Mouse (Mus musculus): ENCODE measurements around the gene Cope. TPM values are rescaled to one million over a fixed set of nuclear protein-coding genes. Genes with fewer than 3 reads are reported as not detected.

Cope gene
- polyA plus RNA-seq, 1 experiment from 2014 or later = 300 TPM

- no peaks in the 10 kb centered on the region for H3K27me3 ChIP-seq (ENCODE audit: poor library complexity, severe bottlenecking)
- no peak overlapping the region for H3K4me3 ChIP-seq
- peak overlapping the region; percentile 63 for H3K27ac ChIP-seq
- WGBS = 48% methylated on average over 3 of the region's 3 CpGs
- peaks cover 7% of the 10 kb centered on the region for H3K9me3 ChIP-seq
- H3K4me1 ChIP-seq = peaks cover 56% of the 10 kb centered on the region
- DNase-seq (ENCODE audit: extremely low spot score, low spot score) = no peak
- peaks cover 18% of the 10 kb centered on the region for H3K36me3 ChIP-seq (replicated peaks)
These were observed 21.3 kb upstream of the Cope start for GRCm38 (mm10) chr8:70281001-70281400.

GRCm38 (mm10) chr8:70282603-70283135, 19.6 kb upstream of the Cope start, which contains the start of gene Homer3:
Gene Homer3, plus strand, starts transcription at chr8:70282827.
- Histone ChIP-seq H3K4me3 (peak within 1 kb of the TSS; percentile 97), H3K9me3 (peaks cover 18% of the 10 kb centered on the region), H3K27me3 (ENCODE audit: poor library complexity, severe bottlenecking) (no peaks in the 10 kb centered on the region), H3K27ac (peak within 1 kb of the TSS; percentile 99), H3K36me3 (replicated peaks) (peaks cover 34% of the 10 kb centered on the region), H3K4me1 (peaks cover 56% of the 10 kb centered on the region)
- WGBS = under 1% methylated on average over 36 of the region's 36 CpGs
- DNase-seq (ENCODE audit: extremely low spot score, low spot score) = peak; percentile 93

- no peaks in the 10 kb centered on the region for H3K27me3 ChIP-seq (ENCODE audit: poor library complexity, severe bottlenecking)
- peaks cover 18% of the 10 kb centered on the region for H3K9me3 ChIP-seq
- peak overlapping the region; percentile 99 for H3K27ac ChIP-seq
- peaks cover 42% of the 10 kb centered on the region for H3K36me3 ChIP-seq (replicated peaks)
- H3K4me3 ChIP-seq = peak overlapping the region; percentile 97
- 1% methylated on average over 55 of the region's 55 CpGs for WGBS
- peaks cover 52% of the 10 kb centered on the region for H3K4me1 ChIP-seq
- DNase-seq (ENCODE audit: extremely low spot score, low spot score) = no peak
These were observed 18.9 kb upstream of the Cope start for GRCm38 (mm10) chr8:70283136-70284077.

GRCm38 (mm10) chr8:70284421-70284820, 17.9 kb upstream of the Cope start:
- H3K27me3 ChIP-seq (ENCODE audit: poor library complexity, severe bottlenecking) = no peaks in the 10 kb centered on the region
- peak overlapping the region; percentile 97 for H3K4me3 ChIP-seq
- no peak for DNase-seq (ENCODE audit: extremely low spot score, low spot score)
- WGBS = 87% methylated on average over 5 of the region's 5 CpGs
- peaks cover 52% of the 10 kb centered on the region for H3K36me3 ChIP-seq (replicated peaks)
- peaks cover 18% of the 10 kb centered on the region for H3K9me3 ChIP-seq
- H3K27ac ChIP-seq = no peak overlapping the region
- peaks cover 47% of the 10 kb centered on the region for H3K4me1 ChIP-seq

GRCm38 (mm10) chr8:70285304-70285703, 17.0 kb upstream of the Cope start:
- 96% methylated on average over 15 of the region's 15 CpGs for WGBS
- Histone ChIP-seq H3K27me3 (ENCODE audit: poor library complexity, severe bottlenecking) (no peaks in the 10 kb centered on the region), H3K4me1 (peaks cover 45% of the 10 kb centered on the region), H3K9me3 (peaks cover 18% of the 10 kb centered on the region), H3K27ac (no peak overlapping the region), H3K36me3 (replicated peaks) (peaks cover 61% of the 10 kb centered on the region), H3K4me3 (peak overlapping the region; percentile 0; the same call in 1 of the 2 replicates)
- no peak for DNase-seq (ENCODE audit: extremely low spot score, low spot score)

GRCm38 (mm10) chr8:70286737-70287136, 15.6 kb upstream of the Cope start:
- H3K27ac ChIP-seq = no peak overlapping the region
- no peak for DNase-seq (ENCODE audit: extremely low spot score, low spot score)
- no peak overlapping the region for H3K4me3 ChIP-seq
- peaks cover 18% of the 10 kb centered on the region for H3K9me3 ChIP-seq
- WGBS = 91% methylated on average over 8 of the region's 8 CpGs
- H3K27me3 ChIP-seq (ENCODE audit: poor library complexity, severe bottlenecking) = no peaks in the 10 kb centered on the region
- peaks cover 32% of the 10 kb centered on the region for H3K4me1 ChIP-seq
- H3K36me3 ChIP-seq (replicated peaks) = peaks cover 75% of the 10 kb centered on the region

GRCm38 (mm10) chr8:70293988-70294405, 8.3 kb upstream of the Cope start:
- Histone ChIP-seq H3K27ac (no peak overlapping the region), H3K4me3 (no peak overlapping the region), H3K36me3 (replicated peaks) (peaks cover 98% of the 10 kb centered on the region), H3K4me1 (no peaks in the 10 kb centered on the region; the same call in 1 of the 2 replicates), H3K27me3 (ENCODE audit: poor library complexity, severe bottlenecking) (no peaks in the 10 kb centered on the region), H3K9me3 (no peaks in the 10 kb centered on the region)
- WGBS = 78% methylated on average over 5 of the region's 5 CpGs
- no peak for DNase-seq (ENCODE audit: extremely low spot score, low spot score)

GRCm38 (mm10) chr8:70300881-70301280, 1.4 kb upstream of the Cope start:
- H3K27me3 ChIP-seq (ENCODE audit: poor library complexity, severe bottlenecking) = no peaks in the 10 kb centered on the region
- peaks cover 67% of the 10 kb centered on the region for H3K36me3 ChIP-seq (replicated peaks)
- DNase-seq (ENCODE audit: extremely low spot score, low spot score) = no peak
- 88% methylated on average over 3 of the region's 3 CpGs for WGBS
- no peak overlapping the region for H3K27ac ChIP-seq
- no peaks in the 10 kb centered on the region for H3K9me3 ChIP-seq
- H3K4me1 ChIP-seq = peaks cover 24% of the 10 kb centered on the region
- peak overlapping the region; percentile 92 for H3K4me3 ChIP-seq

GRCm38 (mm10) chr8:70302901-70303300, 583 bp downstream of the Cope start:
- Histone ChIP-seq H3K36me3 (replicated peaks) (peaks cover 67% of the 10 kb centered on the region), H3K9me3 (no peaks in the 10 kb centered on the region), H3K27me3 (ENCODE audit: poor library complexity, severe bottlenecking) (no peaks in the 10 kb centered on the region), H3K4me1 (peaks cover 24% of the 10 kb centered on the region), H3K27ac (peak overlapping the region; percentile 88), H3K4me3 (peak overlapping the region; percentile 92)
- WGBS = 5% methylated on average over 16 of the region's 16 CpGs
- no peak for DNase-seq (ENCODE audit: extremely low spot score, low spot score)

GRCm38 (mm10) chr8:70309311-70309710, 7.0 kb downstream of the Cope start:
- peaks cover 94% of the 10 kb centered on the region for H3K36me3 ChIP-seq (replicated peaks)
- no peak for DNase-seq (ENCODE audit: extremely low spot score, low spot score)

GRCm38 (mm10) chr8:70313399-70313798, 11.1 kb downstream of the Cope start:
- Histone ChIP-seq H3K4me3 (no peak overlapping the region), H3K36me3 (replicated peaks) (peaks cover 55% of the 10 kb centered on the region), H3K4me1 (peaks cover 39% of the 10 kb centered on the region), H3K27ac (no peak overlapping the region), H3K27me3 (ENCODE audit: poor library complexity, severe bottlenecking) (peaks cover 26% of the 10 kb centered on the region), H3K9me3 (no peaks in the 10 kb centered on the region)
- WGBS = 88% methylated on average over 2 of the region's 2 CpGs
- DNase-seq (ENCODE audit: extremely low spot score, low spot score) = no peak

More at GRCm38 (mm10) chr8:70309311-70309710, 7.0 kb downstream of the Cope start:
- H3K27ac ChIP-seq = no peak overlapping the region
- no peaks in the 10 kb centered on the region for H3K9me3 ChIP-seq
- H3K4me1 ChIP-seq = no peaks in the 10 kb centered on the region
- H3K27me3 ChIP-seq (ENCODE audit: poor library complexity, severe bottlenecking) = peaks cover 8% of the 10 kb centered on the region; the same call in 1 of the 2 replicates
- 38% methylated on average over 2 of the region's 2 CpGs for WGBS
- no peak overlapping the region for H3K4me3 ChIP-seq

GRCm38 (mm10) chr8:70315624-70316510, 13.5 kb downstream of the Cope start, which contains the start of gene Cers1:
Gene Cers1, plus strand, starts transcription at chr8:70315775.
- H3K27ac ChIP-seq = peak within 1 kb of the TSS; percentile 80
- peak; percentile 67 for DNase-seq (ENCODE audit: extremely low spot score, low spot score)
- no peaks in the 10 kb centered on the region for H3K9me3 ChIP-seq
- H3K36me3 ChIP-seq (replicated peaks) = peaks cover 42% of the 10 kb centered on the region
- H3K27me3 ChIP-seq (ENCODE audit: poor library complexity, severe bottlenecking) = peaks cover 26% of the 10 kb centered on the region
- H3K4me3 ChIP-seq = peak within 1 kb of the TSS; percentile 58
- peaks cover 39% of the 10 kb centered on the region for H3K4me1 ChIP-seq
- 2% methylated on average over 66 of the region's 66 CpGs for WGBS

All from forebrain, embryonic 10.5 days (tissue).